Mouse (Mus musculus) left cerebral cortex, adult 11 months (tissue): ENCODE measurements around the gene Ajap1.

Experiments
- DNase-seq: peaks from one replicate; pipeline ENCODE4 v3.0.0; 2022; ENCODE audit warnings: low spot score

Ajap1 gene

GRCm38 (mm10) chr4:153482459-153483338 lies at the start of gene Ajap1:
Ajap1 (minus strand) TSS chr4:153482811.
- no peak for DNase-seq

GRCm38 (mm10) chr4:153530536-153530935 lies 47.9 kb upstream of the Ajap1 start:
- DNase-seq = no peak

- DNase-seq = no peak
Measured at GRCm38 (mm10) chr4:153521601-153522000, 39.0 kb upstream of the Ajap1 start.

GRCm38 (mm10) chr4:153519888-153520287 lies 37.3 kb upstream of the Ajap1 start:
- DNase-seq = no peak

- DNase-seq = no peak
Measured at GRCm38 (mm10) chr4:153519289-153519688, 36.7 kb upstream of the Ajap1 start.

- no peak for DNase-seq
Measured at GRCm38 (mm10) chr4:153515786-153516185, 33.2 kb upstream of the Ajap1 start.

GRCm38 (mm10) chr4:153514071-153514470 lies 31.5 kb upstream of the Ajap1 start:
- DNase-seq = no peak

GRCm38 (mm10) chr4:153511530-153511929 lies 28.9 kb upstream of the Ajap1 start:
- no peak for DNase-seq

- DNase-seq = no peak
Measured at GRCm38 (mm10) chr4:153501936-153502335, 19.3 kb upstream of the Ajap1 start.

GRCm38 (mm10) chr4:153492444-153492843 lies 9.8 kb upstream of the Ajap1 start:
- no peak for DNase-seq

- DNase-seq = no peak
Measured at GRCm38 (mm10) chr4:153489116-153489515, 6.5 kb upstream of the Ajap1 start.

- no peak for DNase-seq
Measured at GRCm38 (mm10) chr4:153485913-153486312, 3.3 kb upstream of the Ajap1 start.

GRCm38 (mm10) chr4:153484392-153484791 lies 1.8 kb upstream of the Ajap1 start:
- DNase-seq = no peak

GRCm38 (mm10) chr4:153481361-153482234 lies 1.0 kb downstream of the Ajap1 start:
- DNase-seq = no peak

GRCm38 (mm10) chr4:153480551-153481262 lies 1.9 kb downstream of the Ajap1 start:
- peak; percentile 60 for DNase-seq

- DNase-seq = no peak
Measured at GRCm38 (mm10) chr4:153479144-153479543, 3.5 kb downstream of the Ajap1 start.

- DNase-seq = no peak
Measured at GRCm38 (mm10) chr4:153473480-153474252, 8.9 kb downstream of the Ajap1 start.

- DNase-seq = no peak
Measured at GRCm38 (mm10) chr4:153469712-153470111, 12.9 kb downstream of the Ajap1 start.

- peak; percentile 64 for DNase-seq
Measured at GRCm38 (mm10) chr4:153459934-153460333, 22.7 kb downstream of the Ajap1 start.

- DNase-seq = no peak
Measured at GRCm38 (mm10) chr4:153459503-153459902, 23.1 kb downstream of the Ajap1 start.

- DNase-seq = no peak
Measured at GRCm38 (mm10) chr4:153458821-153459220, 23.8 kb downstream of the Ajap1 start.
